Mouse (Mus musculus) cerebellum, adult 2 months (tissue): ENCODE data around the gene Ccl1.

Experiments
- CTCF ChIP-seq: fragments of 200-500 bp; IDR thresholded peaks from 2 replicates; pipeline ENCODE4 v1.5.1; 2011; ENCODE audit warnings: low read depth, mild to moderate bottlenecking, control low read depth, low read length, moderate library complexity, borderline replicate concordance; ENCODE audit not compliant: insufficient read depth
- POLR2A ChIP-seq: fragments of 200-500 bp; IDR thresholded peaks from 2 replicates; pipeline ENCODE4 v1.6.1; 2011; ENCODE audit warnings: low read length, control low read depth, borderline replicate concordance; ENCODE audit not compliant: insufficient read depth

GRCm38 (mm10) chr11:82139492-82140094 is 165.9 kb downstream of the Ccl1 start:
- TF ChIP-seq CTCF (no peak), POLR2A (no peak)
